Mouse (Mus musculus) cerebellum, adult 2 months (tissue): ENCODE measurements around the gene Pfn1.

Source experiments
- CTCF ChIP-seq: fragments of 200-500 bp; IDR thresholded peaks from 2 replicates; pipeline ENCODE4 v1.5.1; 2011; ENCODE audit warnings: low read depth, mild to moderate bottlenecking, control low read depth, low read length, moderate library complexity, borderline replicate concordance; ENCODE audit not compliant: insufficient read depth
- POLR2A ChIP-seq: fragments of 200-500 bp; IDR thresholded peaks from 2 replicates; pipeline ENCODE4 v1.6.1; 2011; ENCODE audit warnings: low read length, control low read depth, borderline replicate concordance; ENCODE audit not compliant: insufficient read depth

GRCm38 (mm10) chr11:70668771-70669505 lies 14.5 kb upstream of the Pfn1 start, which contains the start of gene Spag7:
- no peak for TF ChIP-seq CTCF
- TF ChIP-seq POLR2A, result peak; percentile 82
